Mouse (Mus musculus): ENCODE data around the gene Sphk1. TPM values are rescaled to one million over a fixed set of nuclear protein-coding genes. Genes with fewer than 3 reads are reported as not detected.

Sphk1 gene
- polyA plus RNA-seq, 1 experiment from 2014 or later: 8.1 TPM

GRCm38 (mm10) chr11:116513531-116514038, 17.1 kb upstream of the Sphk1 start:
- no peaks in the 10 kb centered on the region for H3K36me3 ChIP-seq (ENCODE audit: control insufficient read depth, insufficient read depth, low read length)
- no peaks in the 10 kb centered on the region for H3K9me3 ChIP-seq (ENCODE audit: control insufficient read depth, low read length)
- ATAC-seq (ENCODE audit: low FRiP score) (no peak), DNase-seq (ENCODE audit: low spot score) (no peak)
- no peak overlapping the region for H3K4me2 ChIP-seq (replicated peaks; ENCODE audit: low read depth, low read length)
- H3K27ac ChIP-seq (ENCODE audit: low read depth, low read length): no peak overlapping the region
- peaks cover 2% of the 10 kb centered on the region; the same call in 1 of the 2 replicates for H3K27me3 ChIP-seq (ENCODE audit: control insufficient read depth, insufficient read depth, low read length)
- no peak overlapping the region for H3K4me3 ChIP-seq (ENCODE audit: low read depth, low read length)
- no peaks in the 10 kb centered on the region; the same call in 1 of the 2 replicates for H3K4me1 ChIP-seq (replicated peaks; ENCODE audit: control insufficient read depth, insufficient read depth, low read length)
- no peak overlapping the region for H3K9ac ChIP-seq (ENCODE audit: low read depth, low read length)
- WGBS: 83% methylated on average over 4 of the region's 4 CpGs

- H3K27ac ChIP-seq (ENCODE audit: low read depth, low read length): no peak overlapping the region
- H3K4me3 ChIP-seq (ENCODE audit: low read depth, low read length): no peak overlapping the region
- 14% methylated on average over 24 of the region's 24 CpGs for WGBS
- no peaks in the 10 kb centered on the region for H3K36me3 ChIP-seq (ENCODE audit: control insufficient read depth, insufficient read depth, low read length)
- H3K9ac ChIP-seq (ENCODE audit: low read depth, low read length): no peak overlapping the region
- no peaks in the 10 kb centered on the region for H3K9me3 ChIP-seq (ENCODE audit: control insufficient read depth, low read length)
- ATAC-seq (ENCODE audit: low FRiP score): no peak
- H3K4me2 ChIP-seq (replicated peaks; ENCODE audit: low read depth, low read length): peak overlapping the region; percentile 32
- H3K4me1 ChIP-seq (replicated peaks; ENCODE audit: control insufficient read depth, insufficient read depth, low read length): no peaks in the 10 kb centered on the region; the same call in 1 of the 2 replicates
- no peak for DNase-seq (ENCODE audit: low spot score)
- H3K27me3 ChIP-seq (ENCODE audit: control insufficient read depth, insufficient read depth, low read length): peaks cover 2% of the 10 kb centered on the region; the same call in 1 of the 2 replicates
Observed at GRCm38 (mm10) chr11:116515330-116516020, 15.2 kb upstream of the Sphk1 start.

DNA sequence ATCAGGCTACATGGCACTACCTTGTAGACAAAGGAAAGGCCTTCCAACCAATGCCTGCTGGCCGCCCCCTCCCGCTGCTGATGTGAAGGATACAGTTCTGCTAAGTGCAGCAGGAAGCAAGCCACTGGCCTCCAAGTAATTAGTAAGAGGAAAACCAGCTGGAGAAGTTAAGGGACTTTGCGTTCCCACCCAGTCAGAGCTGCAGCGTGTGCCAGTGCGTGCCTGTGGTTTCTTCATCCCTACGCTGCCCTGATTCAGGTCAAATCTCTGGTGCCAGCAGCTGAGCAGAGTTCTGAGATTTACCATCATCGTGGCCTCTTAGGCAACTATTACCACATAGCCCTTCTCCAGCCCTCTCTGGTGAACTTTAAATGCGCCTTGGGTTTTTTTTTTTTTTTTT, 12.2 kb upstream of the Sphk1 start:
- H3K36me3 ChIP-seq (ENCODE audit: control insufficient read depth, insufficient read depth, low read length): no peaks in the 10 kb centered on the region
- H3K4me2 ChIP-seq (replicated peaks; ENCODE audit: low read depth, low read length): no peak overlapping the region
- H3K4me3 ChIP-seq (ENCODE audit: low read depth, low read length): no peak overlapping the region
- peaks cover 2% of the 10 kb centered on the region; the same call in 1 of the 2 replicates for H3K27me3 ChIP-seq (ENCODE audit: control insufficient read depth, insufficient read depth, low read length)
- H3K27ac ChIP-seq (ENCODE audit: low read depth, low read length): no peak overlapping the region
- H3K9ac ChIP-seq (ENCODE audit: low read depth, low read length): no peak overlapping the region
- ATAC-seq (ENCODE audit: low FRiP score) (no peak), DNase-seq (ENCODE audit: low spot score) (no peak)
- H3K9me3 ChIP-seq (ENCODE audit: control insufficient read depth, low read length): no peaks in the 10 kb centered on the region
- WGBS: 83% methylated on average over 8 of the region's 8 CpGs
- no peaks in the 10 kb centered on the region; the same call in 1 of the 2 replicates for H3K4me1 ChIP-seq (replicated peaks; ENCODE audit: control insufficient read depth, insufficient read depth, low read length)

DNA sequence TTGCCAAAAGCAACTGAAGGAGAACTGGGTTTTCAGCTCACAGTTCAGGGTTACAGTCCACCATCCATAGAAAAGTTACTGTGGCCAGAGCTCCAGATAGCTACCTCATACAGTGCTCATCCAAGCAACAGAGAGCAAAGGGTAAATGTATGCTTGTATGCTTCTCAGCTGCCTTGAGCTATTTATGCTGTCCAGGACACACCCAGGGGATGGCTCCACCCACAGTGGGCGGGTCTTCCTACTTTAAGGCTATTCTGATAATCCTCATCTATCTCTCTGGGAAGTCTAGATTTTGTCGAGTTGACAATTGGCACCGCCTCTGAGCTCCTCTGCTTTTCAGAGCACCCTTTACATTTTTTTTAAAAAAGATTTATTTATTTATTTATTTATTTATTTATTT, 9.6 kb upstream of the Sphk1 start:
- no peak overlapping the region for H3K4me3 ChIP-seq (ENCODE audit: low read depth, low read length)
- ATAC-seq (ENCODE audit: low FRiP score) (no peak), DNase-seq (ENCODE audit: low spot score) (no peak)
- no peaks in the 10 kb centered on the region; the same call in 1 of the 2 replicates for H3K4me1 ChIP-seq (replicated peaks; ENCODE audit: control insufficient read depth, insufficient read depth, low read length)
- H3K27me3 ChIP-seq (ENCODE audit: control insufficient read depth, insufficient read depth, low read length): no peaks in the 10 kb centered on the region
- 64% methylated on average over 3 of the region's 3 CpGs for WGBS
- H3K4me2 ChIP-seq (replicated peaks; ENCODE audit: low read depth, low read length): no peak overlapping the region
- H3K36me3 ChIP-seq (ENCODE audit: control insufficient read depth, insufficient read depth, low read length): no peaks in the 10 kb centered on the region
- no peak overlapping the region for H3K27ac ChIP-seq (ENCODE audit: low read depth, low read length)
- no peak overlapping the region for H3K9ac ChIP-seq (ENCODE audit: low read depth, low read length)
- H3K9me3 ChIP-seq (ENCODE audit: control insufficient read depth, low read length): no peaks in the 10 kb centered on the region

GRCm38 (mm10) chr11:116522046-116522445, 8.7 kb upstream of the Sphk1 start:
- WGBS: 82% methylated on average over 3 of the region's 3 CpGs
- no peak overlapping the region for H3K4me2 ChIP-seq (replicated peaks; ENCODE audit: low read depth, low read length)
- no peaks in the 10 kb centered on the region for H3K36me3 ChIP-seq (ENCODE audit: control insufficient read depth, insufficient read depth, low read length)
- no peaks in the 10 kb centered on the region for H3K9me3 ChIP-seq (ENCODE audit: control insufficient read depth, low read length)
- DNase-seq (ENCODE audit: low spot score): no peak
- H3K27me3 ChIP-seq (ENCODE audit: control insufficient read depth, insufficient read depth, low read length): no peaks in the 10 kb centered on the region
- no peak overlapping the region for H3K27ac ChIP-seq (ENCODE audit: low read depth, low read length)
- no peak overlapping the region for H3K4me3 ChIP-seq (ENCODE audit: low read depth, low read length)
- H3K9ac ChIP-seq (ENCODE audit: low read depth, low read length): no peak overlapping the region
- no peaks in the 10 kb centered on the region; the same call in 1 of the 2 replicates for H3K4me1 ChIP-seq (replicated peaks; ENCODE audit: control insufficient read depth, insufficient read depth, low read length)
- ATAC-seq (ENCODE audit: low FRiP score): no peak

DNA sequence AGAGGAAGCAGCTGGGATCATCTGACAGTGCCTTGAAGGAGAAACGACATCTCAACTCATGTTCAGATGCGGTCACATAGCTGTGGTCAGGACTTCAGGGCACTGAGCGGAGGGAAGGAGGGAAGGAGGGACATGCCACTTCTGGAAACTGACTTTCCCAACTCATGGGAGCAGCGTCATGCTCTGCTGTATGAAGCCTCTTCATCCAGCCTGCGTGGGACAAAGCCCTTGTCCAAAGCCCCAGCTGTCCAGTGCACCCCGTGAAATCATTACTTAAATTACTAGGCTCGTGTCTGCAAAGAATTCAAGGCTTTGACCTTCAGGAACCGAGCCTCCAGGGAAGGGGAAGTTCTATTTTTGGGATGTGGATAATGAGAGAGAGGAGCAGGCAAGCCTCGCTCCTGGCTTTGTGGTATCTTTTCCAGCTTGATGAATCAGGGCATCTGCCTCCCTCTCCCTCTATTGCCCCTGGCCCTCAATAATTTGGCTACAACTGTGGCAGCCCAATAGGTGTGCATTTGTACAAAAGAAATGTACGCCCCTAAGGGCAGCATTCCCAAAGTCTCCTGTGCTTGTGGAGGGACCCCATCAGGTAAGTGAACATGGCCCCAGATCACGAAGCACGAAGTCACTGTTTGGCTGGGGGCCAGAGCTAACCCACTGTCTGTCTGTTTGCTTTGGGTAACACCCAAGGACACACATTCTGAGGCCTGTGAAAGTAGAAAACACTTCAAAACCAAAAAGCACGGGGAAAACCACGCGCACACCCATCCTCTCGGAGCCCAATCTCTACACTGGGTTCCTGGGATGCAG, 7.6 kb upstream of the Sphk1 start:
- Histone ChIP-seq H3K27me3 (ENCODE audit: control insufficient read depth, insufficient read depth, low read length) (no peaks in the 10 kb centered on the region), H3K36me3 (ENCODE audit: control insufficient read depth, insufficient read depth, low read length) (no peaks in the 10 kb centered on the region), H3K27ac (ENCODE audit: low read depth, low read length) (no peak overlapping the region), H3K9me3 (ENCODE audit: control insufficient read depth, low read length) (no peaks in the 10 kb centered on the region), H3K9ac (ENCODE audit: low read depth, low read length) (no peak overlapping the region), H3K4me1 (replicated peaks; ENCODE audit: control insufficient read depth, insufficient read depth, low read length) (no peaks in the 10 kb centered on the region; the same call in 1 of the 2 replicates), H3K4me3 (ENCODE audit: low read depth, low read length) (no peak overlapping the region), H3K4me2 (replicated peaks; ENCODE audit: low read depth, low read length) (no peak overlapping the region)
- DNase-seq (ENCODE audit: low spot score) (no peak), ATAC-seq (ENCODE audit: low FRiP score) (no peak)
- 62% methylated on average over 16 of the region's 16 CpGs for WGBS

DNA sequence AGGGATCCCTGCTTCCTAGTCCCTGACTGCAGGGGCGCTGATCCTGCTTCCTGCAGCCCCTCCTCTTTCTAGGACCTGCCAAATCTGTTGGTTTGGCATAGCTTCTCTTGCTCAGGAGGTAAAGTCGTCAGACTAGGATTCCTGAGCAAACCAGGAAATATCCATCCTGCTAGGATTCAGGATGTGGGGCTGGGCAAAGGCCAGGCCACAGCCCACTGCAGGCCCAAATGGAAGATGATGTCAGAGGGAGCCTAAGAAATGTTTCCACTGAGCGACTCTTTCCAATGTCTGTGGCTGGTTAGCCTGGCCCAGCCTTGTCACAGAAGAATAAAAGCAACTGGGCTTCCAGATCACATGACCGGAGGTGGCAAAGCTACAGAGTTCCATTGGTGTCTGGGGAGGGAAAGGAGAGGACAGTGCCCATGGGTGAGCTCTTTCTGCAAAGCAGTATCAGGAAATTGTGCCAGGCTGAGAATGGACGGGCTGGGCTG, 7.0 kb upstream of the Sphk1 start:
- no peaks in the 10 kb centered on the region for H3K36me3 ChIP-seq (ENCODE audit: control insufficient read depth, insufficient read depth, low read length)
- H3K27me3 ChIP-seq (ENCODE audit: control insufficient read depth, insufficient read depth, low read length): no peaks in the 10 kb centered on the region
- no peaks in the 10 kb centered on the region for H3K9me3 ChIP-seq (ENCODE audit: control insufficient read depth, low read length)
- no peak overlapping the region for H3K9ac ChIP-seq (ENCODE audit: low read depth, low read length)
- H3K4me3 ChIP-seq (ENCODE audit: low read depth, low read length): no peak overlapping the region
- 53% methylated on average over 5 of the region's 5 CpGs for WGBS
- H3K4me2 ChIP-seq (replicated peaks; ENCODE audit: low read depth, low read length): no peak overlapping the region
- H3K4me1 ChIP-seq (replicated peaks; ENCODE audit: control insufficient read depth, insufficient read depth, low read length): no peaks in the 10 kb centered on the region; the same call in 1 of the 2 replicates
- H3K27ac ChIP-seq (ENCODE audit: low read depth, low read length): no peak overlapping the region
- DNase-seq (ENCODE audit: low spot score) (no peak), ATAC-seq (ENCODE audit: low FRiP score) (no peak)

DNA sequence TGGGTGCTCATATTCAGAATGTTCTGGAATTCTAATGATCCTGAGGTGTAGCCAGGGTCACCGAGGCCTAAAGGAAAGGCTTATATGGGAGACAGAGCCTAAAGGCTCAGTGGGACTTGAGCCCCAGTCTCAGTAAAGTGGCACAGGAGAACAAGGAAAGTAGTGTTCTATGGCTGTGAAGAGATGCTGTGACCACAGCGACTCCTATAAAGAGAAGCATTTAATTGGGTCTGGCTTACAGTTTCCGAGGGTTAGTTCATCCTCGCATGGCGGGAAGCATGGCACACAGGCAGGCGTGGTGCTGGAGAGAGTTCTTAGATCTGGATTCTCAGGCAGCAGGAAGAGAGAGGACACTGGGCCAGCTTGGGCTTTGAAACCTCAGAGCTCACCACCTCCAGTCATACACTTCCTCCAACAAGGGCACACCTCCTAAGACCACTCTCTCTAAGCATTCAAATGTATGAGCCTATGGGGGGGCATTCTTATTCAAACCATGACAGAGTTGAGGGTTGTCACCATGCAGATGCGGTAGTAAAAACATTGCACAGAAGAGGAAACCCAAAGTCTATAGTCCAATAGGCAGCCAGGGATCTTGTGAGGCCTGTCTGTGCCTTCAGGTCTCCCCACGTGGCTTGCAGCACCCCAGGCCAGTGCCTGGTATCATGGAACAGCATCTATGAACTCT, 1.9 kb upstream of the Sphk1 start:
- H3K27ac ChIP-seq (ENCODE audit: low read depth, low read length): no peak overlapping the region
- no peaks in the 10 kb centered on the region for H3K36me3 ChIP-seq (ENCODE audit: control insufficient read depth, insufficient read depth, low read length)
- peaks cover 23% of the 10 kb centered on the region for H3K4me1 ChIP-seq (replicated peaks; ENCODE audit: control insufficient read depth, insufficient read depth, low read length)
- DNase-seq (ENCODE audit: low spot score) (no peak), ATAC-seq (ENCODE audit: low FRiP score) (no peak)
- 75% methylated on average over 8 of the region's 8 CpGs for WGBS
- H3K9me3 ChIP-seq (ENCODE audit: control insufficient read depth, low read length): no peaks in the 10 kb centered on the region
- H3K27me3 ChIP-seq (ENCODE audit: control insufficient read depth, insufficient read depth, low read length): peaks cover 30% of the 10 kb centered on the region
- no peak overlapping the region for H3K9ac ChIP-seq (ENCODE audit: low read depth, low read length)
- no peak overlapping the region for H3K4me3 ChIP-seq (ENCODE audit: low read depth, low read length)
- H3K4me2 ChIP-seq (replicated peaks; ENCODE audit: low read depth, low read length): no peak overlapping the region
